Mouse (Mus musculus): ENCODE results near the gene Allc. TPM values are rescaled to one million over a fixed set of nuclear protein-coding genes. Genes with fewer than 3 reads are reported as not detected.

Allc gene
- polyA plus RNA-seq, 1 experiment from 2014 or later: not detected

- no peaks in the 10 kb centered on the region for H3K27me3 ChIP-seq (replicated peaks)
- 98% methylated on average over 3 of the region's 3 CpGs for WGBS
- no peak overlapping the region for H3K9ac ChIP-seq
Observed at GRCm38 (mm10) chr12:28578147-28578546, 4.2 kb downstream of the Allc start.

GRCm38 (mm10) chr12:28575366-28576070 lies 6.8 kb downstream of the Allc start:
- H3K36me3 ChIP-seq: no peaks in the 10 kb centered on the region
- 77% methylated on average over 6 of the region's 6 CpGs for WGBS
- H3K27me3 ChIP-seq (replicated peaks): no peaks in the 10 kb centered on the region
- H3K4me1 ChIP-seq: no peaks in the 10 kb centered on the region
- H3K9ac ChIP-seq: no peak overlapping the region
- no peak overlapping the region for H3K4me3 ChIP-seq
- H3K4me2 ChIP-seq (replicated peaks): no peak overlapping the region
- ATAC-seq (ENCODE audit: low FRiP score, low read depth): no peak
- H3K27ac ChIP-seq: no peak overlapping the region
- no peaks in the 10 kb centered on the region for H3K9me3 ChIP-seq

More at GRCm38 (mm10) chr12:28578147-28578546, 4.2 kb downstream of the Allc start:
- no peaks in the 10 kb centered on the region for H3K9me3 ChIP-seq
- no peaks in the 10 kb centered on the region for H3K36me3 ChIP-seq
- ATAC-seq (ENCODE audit: low FRiP score, low read depth): no peak
- no peak overlapping the region for H3K4me3 ChIP-seq
- no peaks in the 10 kb centered on the region for H3K4me1 ChIP-seq
- no peak overlapping the region for H3K4me2 ChIP-seq (replicated peaks)
- no peak overlapping the region for H3K27ac ChIP-seq

GRCm38 (mm10) chr12:28572241-28572640 lies 10.1 kb downstream of the Allc start:
- no peaks in the 10 kb centered on the region for H3K27me3 ChIP-seq (replicated peaks)

DNA sequence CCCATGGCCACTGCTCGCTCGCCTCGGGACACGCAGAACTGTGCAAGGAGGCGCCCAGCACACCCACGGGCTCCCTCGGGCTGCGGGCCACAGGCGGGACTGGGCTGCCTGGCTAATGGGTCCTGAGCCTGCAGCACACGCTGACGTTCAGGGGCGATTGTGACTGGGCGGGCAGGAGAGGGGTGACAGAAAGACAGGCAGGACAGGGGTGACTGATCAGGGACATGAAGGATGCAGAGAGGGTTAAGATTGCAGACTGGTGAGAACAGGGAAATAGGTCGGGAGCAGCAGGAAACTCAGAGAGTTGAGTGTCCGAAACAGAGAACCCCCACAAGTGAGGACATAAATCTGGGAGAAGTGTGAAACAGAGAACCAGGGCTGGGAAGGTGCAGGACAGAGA lies 30.0 kb downstream of the Allc start, which contains the start of gene Dcdc2c:
TSS of gene Dcdc2c (minus strand) at position 101 of the 400 bp plus-strand sequence.
- Histone ChIP-seq H3K9ac (no peak within 1 kb of the TSS), H3K27me3 (replicated peaks) (no peaks in the 10 kb centered on the region), H3K9me3 (no peaks in the 10 kb centered on the region), H3K4me3 (no peak within 1 kb of the TSS), H3K27ac (no peak within 1 kb of the TSS), H3K4me2 (replicated peaks) (peak within 1 kb of the TSS; percentile 22), H3K4me1 (no peaks in the 10 kb centered on the region), H3K36me3 (no peaks in the 10 kb centered on the region)
- 76% methylated on average over 15 of the region's 15 CpGs for WGBS
- no peak for ATAC-seq (ENCODE audit: low FRiP score, low read depth)

More at GRCm38 (mm10) chr12:28572241-28572640, 10.1 kb downstream of the Allc start:
- no peak overlapping the region for H3K4me2 ChIP-seq (replicated peaks)
- no peaks in the 10 kb centered on the region for H3K9me3 ChIP-seq
- H3K4me1 ChIP-seq: no peaks in the 10 kb centered on the region
- H3K9ac ChIP-seq: no peak overlapping the region
- H3K27ac ChIP-seq: no peak overlapping the region
- H3K36me3 ChIP-seq: no peaks in the 10 kb centered on the region
- no peak overlapping the region for H3K4me3 ChIP-seq
- ATAC-seq (ENCODE audit: low FRiP score, low read depth): no peak
- WGBS: 92% methylated on average over 2 of the region's 2 CpGs

DNA sequence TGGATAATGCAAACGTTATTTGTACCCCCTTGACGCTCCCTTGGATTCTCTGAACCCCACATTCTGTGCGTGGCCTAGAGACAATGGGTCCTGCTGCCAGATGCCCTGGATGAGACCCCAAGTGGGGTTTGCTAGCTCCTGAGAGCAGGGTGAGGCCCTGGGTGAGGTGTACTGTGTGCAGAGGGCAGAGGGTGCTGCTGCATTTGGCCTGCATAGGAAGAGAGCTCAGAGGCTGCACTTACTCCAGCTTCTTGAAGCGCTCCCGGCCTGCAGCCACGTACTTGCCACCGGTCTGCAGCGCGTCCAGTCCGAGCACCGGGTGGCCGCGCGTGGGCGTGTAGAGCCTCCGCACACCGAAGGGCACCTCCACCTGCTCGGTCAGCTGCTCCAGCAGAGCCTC lies 30.5 kb downstream of the Allc start:
- Histone ChIP-seq H3K9me3 (no peaks in the 10 kb centered on the region), H3K9ac (no peak overlapping the region), H3K4me2 (replicated peaks) (peak overlapping the region; percentile 22; the same call in 1 of the 2 replicates), H3K4me1 (no peaks in the 10 kb centered on the region), H3K27me3 (replicated peaks) (no peaks in the 10 kb centered on the region), H3K27ac (no peak overlapping the region), H3K36me3 (no peaks in the 10 kb centered on the region), H3K4me3 (no peak overlapping the region)
- 69% methylated on average over 18 of the region's 18 CpGs for WGBS
- ATAC-seq (ENCODE audit: low FRiP score, low read depth): no peak

- Histone ChIP-seq H3K4me2 (replicated peaks) (no peak overlapping the region), H3K9ac (no peak overlapping the region), H3K36me3 (no peaks in the 10 kb centered on the region), H3K4me1 (no peaks in the 10 kb centered on the region), H3K27ac (no peak overlapping the region), H3K9me3 (no peaks in the 10 kb centered on the region), H3K4me3 (no peak overlapping the region), H3K27me3 (replicated peaks) (no peaks in the 10 kb centered on the region)
- WGBS: 69% methylated on average over 4 of the region's 4 CpGs
- ATAC-seq (ENCODE audit: low FRiP score, low read depth): no peak
Observed at GRCm38 (mm10) chr12:28548887-28549286, 33.4 kb downstream of the Allc start.

- 71% methylated on average over 1 of the region's 1 CpGs for WGBS
- H3K4me1 ChIP-seq: 0 out of 2 replicates have a peak, but pooled peaks cover 3% of the 10 kb centered on the region
- H3K27me3 ChIP-seq (replicated peaks): no peaks in the 10 kb centered on the region
- no peak overlapping the region for H3K4me2 ChIP-seq (replicated peaks)
- H3K4me3 ChIP-seq: no peak overlapping the region
- no peak overlapping the region for H3K27ac ChIP-seq
- H3K9ac ChIP-seq: no peak overlapping the region
- no peak for ATAC-seq (ENCODE audit: low FRiP score, low read depth)
- H3K36me3 ChIP-seq: no peaks in the 10 kb centered on the region
- peaks cover 5% of the 10 kb centered on the region; the same call in 1 of the 2 replicates for H3K9me3 ChIP-seq
Observed at GRCm38 (mm10) chr12:28514264-28514775, 68.0 kb downstream of the Allc start.

GRCm38 (mm10) chr12:28509699-28510280 lies 72.5 kb downstream of the Allc start:
- Histone ChIP-seq H3K27ac (no peak overlapping the region), H3K4me3 (no peak overlapping the region), H3K4me2 (replicated peaks) (no peak overlapping the region), H3K4me1 (0 out of 2 replicates have a peak, but pooled peaks cover 3% of the 10 kb centered on the region), H3K27me3 (replicated peaks) (no peaks in the 10 kb centered on the region), H3K36me3 (no peaks in the 10 kb centered on the region), H3K9me3 (peaks cover 5% of the 10 kb centered on the region; the same call in 1 of the 2 replicates), H3K9ac (no peak overlapping the region)
- no peak for ATAC-seq (ENCODE audit: low FRiP score, low read depth)
- WGBS: 14% methylated on average over 5 of the region's 5 CpGs

Other genes with a start within 250 kb of the Allc start
- gene Dcdc2c, start 30.1 kb downstream of the Allc start, polyA plus RNA-seq (2016; fragmentation: Nextera tagmentation; extraction: Ambion mirVana): 0.43 TPM in 1 of 2 replicates, not detected in the other
- 0.43 and 0.44 TPM in 2 replicates for gene Colec11, start 40.9 kb upstream of the Allc start, polyA plus RNA-seq (2016; fragmentation: Nextera tagmentation; extraction: Ambion mirVana)
- gene Rps7, start 53.4 kb upstream of the Allc start, polyA plus RNA-seq (2016; fragmentation: Nextera tagmentation; extraction: Ambion mirVana): 594 and 599 TPM in 2 replicates
- 29.3 and 29.6 TPM in 2 replicates for gene Rnaseh1, start 67.1 kb upstream of the Allc start, polyA plus RNA-seq (2016; fragmentation: Nextera tagmentation; extraction: Ambion mirVana)
- 35.1 and 36.7 TPM in 2 replicates for gene Adi1, start 92.7 kb upstream of the Allc start, polyA plus RNA-seq (2016; fragmentation: Nextera tagmentation; extraction: Ambion mirVana)
- 41.0 and 42.4 TPM in 2 replicates for gene Trappc12, start 167.9 kb upstream of the Allc start, polyA plus RNA-seq (2016; fragmentation: Nextera tagmentation; extraction: Ambion mirVana)
- gene Eipr1, start 169.3 kb upstream of the Allc start, polyA plus RNA-seq (2016; fragmentation: Nextera tagmentation; extraction: Ambion mirVana): 54.6 and 57.4 TPM in 2 replicates